Mouse (Mus musculus): ENCODE data around the gene Mink1.
"Not testable (repeated sequence)": the region's sequence is repeated elsewhere in the genome, so short reads cannot be mapped to it uniquely, and the experiment has no call there.

The Mink1 gene

DNA sequence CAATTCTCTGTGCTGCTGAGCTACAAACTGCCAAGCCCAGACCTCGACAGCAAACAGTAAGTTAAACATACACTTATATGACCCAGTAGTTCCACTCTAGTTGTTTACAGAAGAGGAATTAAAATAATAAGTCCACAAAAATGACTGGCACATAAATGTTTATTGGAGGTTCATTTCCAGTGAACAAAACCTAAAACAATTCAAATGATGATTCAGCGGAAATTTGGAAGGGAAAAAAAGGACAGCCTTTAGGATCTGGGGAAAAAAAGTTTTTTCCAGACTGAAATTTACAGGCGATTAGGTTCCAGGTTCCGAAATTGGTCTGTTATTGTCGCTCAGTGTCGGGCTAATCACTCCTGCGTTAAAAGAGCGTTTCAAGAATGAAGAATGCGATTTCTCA is 23.3 kb upstream of the Mink1 start:
- ChIA-PET CTCF (interaction anchor here in 3 of 4 experiments (0.6 to 2.2 kb wide), 5 partner anchors 12 to 107 kb away, joined by 3 to 6 read pairs (median 3); partner anchors contain the start of gene Arrb2 (in 1 of the 3)), POLR2A (interaction anchor here in 3 of 4 experiments (0.9 to 2.3 kb wide), 12 partner anchors 12 to 480 kb away, joined by 3 to 16 read pairs (median 4); partner anchors contain the start of genes Psmb6 (in 3 of the 3), 4930544D05Rik (in 1 of the 3), Mis12 (in 1 of the 3) and Pelp1 (in 1 of the 3))

DNA sequence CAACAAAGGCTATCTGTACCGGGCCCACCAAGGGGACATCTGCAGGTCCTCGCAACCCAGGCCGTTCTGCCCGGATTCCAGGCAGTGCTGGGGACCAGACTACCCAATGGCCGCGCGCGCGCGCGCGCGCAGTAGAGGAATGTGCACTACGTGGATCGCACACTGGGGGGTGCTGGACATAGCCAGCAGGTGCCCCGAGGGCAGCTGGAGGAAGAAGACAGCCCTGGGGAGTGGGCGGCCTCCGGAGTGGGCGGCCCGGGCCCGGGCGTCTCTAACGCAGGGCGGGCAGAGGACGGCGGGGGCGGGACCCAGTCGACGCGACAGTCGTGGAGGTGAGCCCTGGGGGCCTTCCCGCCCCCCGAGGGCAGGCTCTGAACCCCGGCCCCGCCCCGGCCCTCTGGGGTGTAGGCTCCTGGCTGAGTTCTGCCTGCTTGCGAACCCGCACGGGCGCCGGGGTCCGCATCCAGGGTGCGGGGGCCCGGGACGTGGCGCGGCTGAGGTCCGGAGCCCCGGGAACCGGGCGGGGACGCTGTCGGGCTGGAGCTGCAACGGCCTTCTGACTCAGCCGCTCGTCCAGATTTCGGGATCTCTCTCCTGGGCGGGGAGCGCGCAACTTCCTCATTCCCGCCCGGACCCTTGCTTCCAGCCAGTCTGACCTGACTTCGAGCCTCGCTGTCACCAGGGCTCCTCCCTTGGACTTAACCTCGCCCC is 22.6 kb upstream of the Mink1 start, which contains the start of gene Pld2:
Gene Pld2, plus strand, starts transcription at position 188 of the 711 bp plus-strand sequence.
- ChIA-PET POLR2A (interaction anchor here in 3 of 4 experiments (0.6 to 2.3 kb wide), 22 partner anchors 9 to 479 kb away, joined by 3 to 16 read pairs (median 4); partner anchors contain the start of genes Psmb6 (in 2 of the 3), 4930544D05Rik (in 1 of the 3), Arrb2 (in 1 of the 3) and Gltpd2 (in 1 of the 3)), CTCF (interaction anchor here in 3 of 4 experiments (0.6 to 2.2 kb wide), 11 partner anchors 11 to 525 kb away, joined by 3 to 6 read pairs (median 3); partner anchors contain the start of genes Psmb6 (in 2 of the 3) and Arrb2 (in 1 of the 3))

DNA sequence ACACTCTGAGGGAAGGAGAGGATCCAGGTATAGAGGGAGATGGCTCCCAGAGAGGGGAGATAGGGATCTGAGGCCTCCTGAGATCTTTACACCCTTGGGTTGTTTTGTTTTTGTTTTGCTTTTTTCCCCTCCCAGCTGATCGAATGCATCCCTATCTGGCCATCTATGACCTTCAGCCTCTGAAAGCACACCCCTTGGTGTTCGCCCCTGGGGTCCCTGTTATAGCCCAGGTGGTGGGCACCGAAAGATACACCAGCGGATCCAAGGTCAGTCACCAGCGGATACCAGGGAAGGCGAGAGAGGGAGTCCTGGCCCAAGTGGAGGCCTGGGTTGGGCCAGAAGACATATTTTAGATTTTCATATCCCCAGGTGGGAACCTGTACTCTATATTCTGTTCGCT is 21.8 kb upstream of the Mink1 start:
- POLR2A ChIA-PET = interaction anchor here in 2 of 4 experiments (1.1 to 2.3 kb wide), 9 partner anchors 14 to 128 kb away, joined by 3 to 6 read pairs (median 3); partner anchors contain the start of genes 4930544D05Rik (in 1 of the 2) and Gltpd2 (in 1 of the 2)
- CTCF ChIA-PET = interaction anchor here in 2 of 4 experiments (1.0 to 2.2 kb wide), 6 partner anchors 15 to 109 kb away, joined by 3 to 6 read pairs (median 3); partner anchors contain the start of genes Psmb6 (in 2 of the 2) and Arrb2 (in 1 of the 2)

DNA sequence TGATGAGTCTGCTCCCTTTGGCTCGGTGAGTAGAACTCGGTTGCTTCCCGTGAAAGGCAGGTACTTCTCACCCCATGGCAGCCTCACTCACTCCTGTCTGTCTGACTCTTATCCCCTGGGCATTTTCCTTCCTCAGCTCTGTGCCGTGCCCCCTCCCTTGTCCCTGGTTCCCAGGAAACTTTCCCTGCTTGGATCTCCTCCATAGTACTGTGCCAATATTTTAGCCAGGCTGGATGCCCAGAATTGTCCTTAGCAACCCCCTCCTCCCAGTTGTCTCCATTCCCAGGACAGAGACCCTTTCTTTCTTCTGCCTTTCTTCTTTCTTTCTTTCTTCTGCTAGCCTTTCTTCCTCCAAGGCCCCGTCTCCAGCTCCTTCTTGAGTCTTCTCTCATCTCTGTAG is 21.3 kb upstream of the Mink1 start:
- POLR2A ChIA-PET = interaction anchor here in 2 of 4 experiments (1.5 to 1.6 kb wide), 3 partner anchors 15 to 19 kb away, joined by 3 to 5 read pairs (median 3); no protein-coding TSS in a partner anchor
- CTCF ChIA-PET = no interaction called here

DNA sequence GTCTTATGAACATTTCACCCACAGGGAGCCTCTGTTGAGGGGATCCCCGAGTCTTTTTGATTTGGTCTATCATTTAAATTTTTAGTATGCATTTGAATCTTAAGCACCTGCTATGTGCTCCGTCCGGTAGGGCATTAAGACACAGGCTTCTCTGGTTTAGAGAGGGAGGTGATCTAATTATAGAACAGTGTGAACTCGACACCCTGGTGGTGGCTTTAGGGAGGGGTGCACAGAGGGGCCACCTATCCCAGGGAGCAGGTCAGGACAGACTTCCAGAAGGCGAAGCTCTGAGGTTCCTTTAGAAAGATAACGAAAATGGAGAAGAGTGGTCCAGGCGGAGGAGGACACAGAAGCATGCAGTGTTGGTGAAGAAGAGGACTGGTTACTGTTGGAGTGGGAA is 18.2 kb upstream of the Mink1 start:
- POLR2A ChIA-PET = interaction anchor here in 1 of 4 experiments (0.8 kb wide), 1 partner anchor 122 kb away, joined by 3 read pairs; no protein-coding TSS in a partner anchor
- CTCF ChIA-PET = no interaction called here

DNA sequence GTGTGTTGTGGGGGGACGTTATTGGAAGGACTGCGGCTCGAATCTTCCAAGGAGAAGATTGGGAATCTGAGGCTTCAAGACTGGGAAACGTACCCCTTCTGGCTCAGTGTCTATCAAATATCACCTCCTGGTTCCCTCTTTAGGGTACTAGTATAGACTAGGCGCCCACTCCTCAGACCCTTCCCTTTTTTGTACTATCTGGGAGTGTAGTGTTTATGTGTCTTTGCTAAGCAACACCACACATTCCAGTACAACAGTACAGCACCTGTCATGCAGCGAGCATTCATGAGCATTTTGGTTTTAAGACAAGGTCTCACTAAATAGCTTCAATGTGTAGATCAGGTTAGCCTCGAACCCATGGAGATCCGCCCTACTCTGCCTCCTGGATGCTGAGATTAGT is 11.2 kb upstream of the Mink1 start:
- POLR2A ChIA-PET = interaction anchor here in 3 of 4 experiments (0.6 to 1.8 kb wide), 3 partner anchors 13 to 139 kb away, joined by 3 to 5 read pairs (median 4); partner anchors contain the start of gene Psmb6 (in 1 of the 3)
- CTCF ChIA-PET = interaction anchor here in 2 of 4 experiments (0.6 to 1.4 kb wide), 2 partner anchors 10 to 119 kb away, joined by 4 read pairs; no protein-coding TSS in a partner anchor

DNA sequence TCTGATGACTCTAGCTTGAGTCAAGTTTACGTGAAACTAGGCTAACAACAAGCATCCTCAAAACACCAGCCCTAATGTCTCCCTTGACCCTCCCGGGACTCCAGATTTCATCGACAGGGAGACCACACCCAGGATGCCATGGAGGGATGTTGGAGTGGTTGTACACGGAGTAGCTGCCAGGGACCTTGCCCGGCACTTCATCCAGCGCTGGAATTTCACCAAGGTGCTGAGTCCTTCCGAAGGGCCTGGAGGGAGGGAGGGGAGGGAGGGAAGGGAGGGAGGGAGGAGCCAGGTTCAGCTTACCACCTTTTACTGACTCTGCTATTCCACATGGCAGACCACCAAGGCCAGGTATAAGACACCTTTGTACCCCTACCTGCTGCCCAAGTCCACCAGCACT is 8.7 kb upstream of the Mink1 start:
- ChIA-PET POLR2A (no interaction called here), CTCF (interaction anchor here in 1 of 4 experiments (0.7 to 1.7 kb wide), 2 partner anchors 9 to 55 kb away, joined by 3 to 5 read pairs; no protein-coding TSS in a partner anchor)

DNA sequence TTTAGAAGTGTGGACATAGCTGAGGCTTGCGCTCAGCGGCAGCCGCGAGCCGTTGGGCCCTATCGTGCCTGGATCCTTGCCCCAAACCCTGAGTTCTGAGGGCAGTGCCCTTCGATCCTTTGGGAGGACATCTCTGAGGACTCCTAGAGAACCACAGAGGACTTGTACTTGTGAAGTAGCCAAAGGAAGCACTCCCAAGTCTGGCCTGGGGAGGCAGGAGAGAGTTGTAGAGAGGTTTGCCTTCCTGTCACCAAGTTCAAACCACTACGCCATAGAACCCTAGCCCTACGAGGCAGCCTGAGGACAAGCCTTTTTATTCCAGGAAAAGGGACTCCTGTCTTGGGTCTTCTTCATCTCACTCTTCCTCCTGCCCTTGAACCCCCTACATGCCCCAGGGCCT is 5.1 kb upstream of the Mink1 start:
- ChIA-PET POLR2A (no interaction called here), CTCF (no interaction called here)

DNA sequence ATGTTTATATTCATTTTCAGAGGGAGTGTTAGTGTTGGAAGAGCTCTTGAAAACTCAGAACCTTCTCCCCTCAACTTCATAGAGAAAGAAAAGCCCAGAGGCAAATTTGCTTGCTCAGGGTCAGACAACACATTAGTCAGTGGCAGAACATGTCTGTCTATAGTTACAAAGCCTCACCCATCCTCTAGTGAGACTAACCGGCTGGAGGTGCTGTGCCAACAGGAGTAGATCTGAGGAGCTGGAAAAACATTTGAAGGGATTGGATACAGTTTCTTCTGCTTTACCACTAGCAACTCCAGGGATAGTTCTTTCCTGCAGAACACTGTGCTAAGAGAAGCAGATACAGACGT is 769 bp upstream of the Mink1 start:
- POLR2A ChIA-PET = interaction anchor here in 2 of 4 experiments (0.6 to 1.7 kb wide), 7 partner anchors 12 to 130 kb away, joined by 3 to 7 read pairs (median 4); partner anchors contain the start of genes Psmb6 (in 2 of the 2), Arrb2 (in 1 of the 2) and Rnf167 (in 1 of the 2)
- CTCF ChIA-PET = interaction anchor here in 1 of 4 experiments (1.1 kb wide), 1 partner anchor 11 kb away, joined by 4 read pairs; no protein-coding TSS in a partner anchor

DNA sequence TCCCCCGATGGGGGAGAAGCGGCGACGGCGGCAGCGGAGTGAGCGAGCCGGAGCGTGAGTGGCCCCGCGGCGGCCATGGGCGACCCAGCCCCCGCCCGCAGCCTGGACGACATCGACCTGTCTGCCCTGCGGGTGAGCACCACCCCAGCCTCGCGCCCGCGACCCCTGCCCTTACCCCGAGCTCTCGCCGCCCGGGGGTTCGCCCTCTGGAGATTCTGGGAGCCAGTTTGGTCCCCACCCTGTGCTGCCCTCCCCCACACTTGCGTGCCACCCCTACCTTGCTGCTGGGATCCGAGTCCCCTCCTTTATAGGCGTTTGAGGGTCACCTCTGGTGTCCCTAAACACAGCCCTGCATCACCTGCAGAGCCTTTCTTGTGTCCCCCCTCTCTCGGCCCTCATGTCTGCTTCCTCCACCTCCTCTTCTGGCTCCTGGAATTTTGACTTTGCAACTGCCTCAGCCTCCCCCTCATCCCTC is 351 bp downstream of the Mink1 start:
- CTCF ChIA-PET = interaction anchor here in 1 of 4 experiments (0.5 kb wide), 1 partner anchor 9 kb away, joined by 3 read pairs; no protein-coding TSS in a partner anchor

DNA sequence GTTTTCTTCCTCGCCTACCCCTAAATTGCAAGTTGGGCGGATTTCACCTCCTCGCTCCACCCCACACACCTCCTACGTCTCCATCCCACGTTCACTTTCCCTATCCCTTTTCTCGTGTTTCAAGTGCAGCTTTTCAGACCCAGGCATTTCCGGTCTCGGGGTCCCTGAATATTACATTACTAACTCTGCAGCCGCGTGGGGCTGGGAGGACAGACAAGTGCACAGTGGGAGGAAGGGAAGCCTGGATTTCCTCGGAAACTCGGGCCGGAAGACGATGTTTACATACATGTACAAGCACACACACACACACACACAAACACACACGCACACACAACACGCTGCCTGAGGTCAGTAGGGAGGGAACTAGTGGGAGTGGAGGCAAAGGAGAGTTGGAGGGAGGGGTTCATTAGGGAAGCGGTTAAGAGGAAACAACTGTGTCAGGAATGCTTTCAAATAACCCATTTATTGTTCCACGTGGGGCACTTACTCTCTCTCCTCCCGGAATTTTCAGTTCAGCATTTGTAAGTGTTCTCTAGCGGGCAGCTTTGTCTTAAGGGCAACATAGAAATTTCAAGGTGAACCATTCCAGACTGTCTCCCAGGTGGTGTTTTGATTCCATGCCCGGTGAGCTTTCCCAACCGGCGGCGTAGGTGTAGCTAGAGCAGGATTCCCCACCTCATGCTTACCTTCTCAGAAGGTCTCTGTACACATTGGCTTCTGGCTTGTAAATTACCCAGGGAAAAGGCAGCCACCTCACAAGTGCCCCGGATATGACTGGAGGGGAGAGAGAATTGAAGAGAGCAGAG is 992 bp downstream of the Mink1 start:
- POLR2A ChIA-PET = interaction anchor here in 3 of 4 experiments (0.6 to 1.7 kb wide), 7 partner anchors 24 to 168 kb away, joined by 3 to 9 read pairs (median 4); partner anchors contain the start of genes Psmb6 (in 2 of the 3) and Pld2 (in 1 of the 3)
- CTCF ChIA-PET = interaction anchor here in 2 of 4 experiments (0.5 kb wide), 2 partner anchors 10 to 101 kb away, joined by 3 to 4 read pairs; no protein-coding TSS in a partner anchor

More for the DNA sequence above, 351 bp downstream of the Mink1 start:
- POLR2A ChIA-PET = interaction anchor here in 1 of 4 experiments (1.4 to 1.6 kb wide), 3 partner anchors 23 to 42 kb away, joined by 3 to 6 read pairs (median 4); partner anchors contain the start of genes Pld2 and Psmb6

DNA sequence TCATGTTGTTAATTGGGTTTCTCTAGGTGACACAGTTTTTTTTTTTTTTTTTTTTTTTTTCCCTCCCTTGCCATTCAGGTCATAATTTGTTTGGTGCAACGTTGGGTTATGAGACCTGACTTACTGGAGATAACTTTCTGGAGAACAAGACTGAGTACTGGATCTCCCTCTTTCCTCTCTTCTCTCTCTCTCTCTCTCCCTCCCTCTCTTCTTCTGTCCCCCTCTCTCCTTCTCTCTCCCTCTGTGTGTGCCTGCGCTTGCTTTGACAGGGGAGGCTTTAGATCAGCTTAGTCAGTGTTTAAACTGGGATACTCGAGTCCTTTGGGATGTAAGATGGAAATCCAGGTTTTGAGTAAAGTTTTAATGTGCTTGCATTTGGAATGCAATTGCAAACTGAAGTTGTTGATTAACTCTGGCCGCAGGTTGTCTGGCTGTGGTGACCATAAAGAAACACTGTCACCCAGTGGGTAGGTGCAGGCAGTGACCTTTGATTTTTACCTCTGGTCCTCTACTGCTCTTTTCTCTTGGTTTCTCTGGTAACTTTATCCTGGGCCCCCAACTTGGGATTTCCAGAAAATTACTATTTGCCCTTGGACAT is 1.7 kb downstream of the Mink1 start:
- CTCF ChIA-PET = interaction anchor here in 1 of 4 experiments (1.4 kb wide), 1 partner anchor 213 kb away, joined by 3 read pairs; no protein-coding TSS in a partner anchor
- POLR2A ChIA-PET = interaction anchor here in 3 of 4 experiments (0.6 to 1.8 kb wide), 6 partner anchors 24 to 169 kb away, joined by 3 to 9 read pairs (median 4); partner anchors contain the start of genes Psmb6 (in 2 of the 3) and Pld2 (in 1 of the 3)

DNA sequence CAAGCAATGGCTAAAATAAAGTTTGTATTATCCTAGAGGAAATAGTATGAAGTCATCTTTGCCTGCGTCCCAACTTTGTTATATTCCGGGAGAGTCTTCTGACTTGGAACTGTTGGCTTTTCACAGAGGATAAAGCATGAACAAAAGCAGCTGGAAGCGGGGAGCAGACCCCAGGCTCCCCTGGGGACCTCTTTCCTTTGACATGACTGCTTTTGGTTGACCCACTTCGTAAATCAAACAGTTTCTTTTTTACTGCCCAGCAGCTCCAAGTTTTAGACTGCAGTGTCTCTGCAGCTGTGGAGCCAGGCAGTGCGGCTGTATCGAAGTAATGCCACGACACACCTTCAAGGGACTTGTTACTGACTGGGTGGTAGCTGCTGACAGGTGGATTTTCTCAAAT is 3.9 kb downstream of the Mink1 start:
- ChIA-PET POLR2A (interaction anchor here in 2 of 4 experiments (1.1 to 1.8 kb wide), 4 partner anchors 31 to 200 kb away, joined by 3 to 7 read pairs (median 4); partner anchors contain the start of gene Psmb6 (in 2 of the 2)), CTCF (interaction anchor here in 2 of 4 experiments (0.6 to 2.6 kb wide), 3 partner anchors 39 to 42 kb away, joined by 3 to 7 read pairs (median 3); no protein-coding TSS in a partner anchor)

DNA sequence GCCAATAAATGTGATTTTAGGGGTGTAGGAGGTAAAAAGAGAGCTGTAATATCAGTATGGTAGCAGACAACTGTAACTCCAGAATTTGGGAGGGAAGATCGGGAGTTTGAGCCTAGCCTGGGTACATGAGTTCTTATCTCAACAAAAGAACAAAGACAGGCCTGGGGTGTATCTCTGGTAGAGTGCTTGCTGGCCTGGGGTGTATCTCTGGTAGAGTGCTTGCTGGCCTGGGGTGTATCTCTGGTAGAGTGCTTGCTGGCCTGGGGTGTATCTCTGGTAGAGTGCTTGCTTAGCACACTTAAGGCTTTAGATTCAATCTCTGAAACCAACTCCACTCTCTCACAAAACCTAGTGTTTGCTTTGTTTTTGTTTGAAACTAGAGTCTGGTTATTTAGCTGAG is 7.9 kb downstream of the Mink1 start:
- POLR2A ChIA-PET = interaction anchor here in 2 of 4 experiments (0.6 to 1.1 kb wide), 3 partner anchors 15 to 225 kb away, joined by 3 to 5 read pairs (median 4); no protein-coding TSS in a partner anchor
- CTCF ChIA-PET = not testable (repeated sequence)

DNA sequence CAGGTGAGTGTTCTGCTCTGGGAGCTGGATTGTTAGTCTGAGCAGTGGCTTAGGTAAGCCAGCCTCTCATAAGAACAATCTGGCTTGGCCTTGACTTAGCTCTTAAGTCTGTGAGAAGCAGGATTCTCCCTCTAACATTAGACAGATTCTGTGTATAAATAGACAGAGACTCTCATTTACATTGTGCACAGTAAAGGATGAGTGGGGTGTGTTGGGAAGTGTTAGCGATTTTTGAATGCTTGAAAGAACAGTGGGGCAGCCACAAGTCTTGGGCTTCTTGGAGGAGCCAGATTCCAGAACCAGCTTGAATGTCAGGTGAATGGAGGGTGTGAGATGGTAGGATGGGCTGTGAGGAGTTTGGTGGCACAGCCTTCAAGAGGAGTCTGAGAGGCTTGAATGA is 9.0 kb downstream of the Mink1 start:
- POLR2A ChIA-PET = interaction anchor here in 1 of 4 experiments (1.1 to 1.7 kb wide), 2 partner anchors 11 to 14 kb away, joined by 4 read pairs; no protein-coding TSS in a partner anchor
- CTCF ChIA-PET = no interaction called here

DNA sequence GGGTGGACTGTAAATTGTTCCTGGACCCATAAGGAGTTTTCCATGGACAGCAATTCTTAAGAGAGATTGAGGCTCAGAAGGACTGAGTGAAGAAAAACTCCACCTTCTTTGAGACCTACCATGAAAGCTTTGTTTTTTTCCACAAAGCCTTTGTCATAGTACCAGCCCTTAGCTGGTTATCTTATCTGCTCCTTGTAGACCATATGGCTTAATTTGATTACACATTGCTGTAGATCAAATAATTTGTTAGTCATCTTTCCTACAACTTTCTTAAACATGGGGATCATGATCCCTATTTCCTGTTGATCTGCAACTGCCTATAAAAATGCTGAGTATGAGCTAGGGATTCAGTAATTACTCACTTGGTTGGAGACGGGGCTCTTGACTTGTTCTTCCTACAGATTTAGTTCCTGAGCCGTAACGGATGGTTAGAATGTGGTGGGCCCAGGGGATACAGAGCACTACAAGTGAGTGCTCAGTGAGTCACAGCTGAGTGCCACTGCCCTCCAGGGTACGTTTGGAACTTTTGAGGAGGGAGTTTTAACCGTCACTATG is 9.7 kb downstream of the Mink1 start:
- ChIA-PET POLR2A (interaction anchor here in 1 of 4 experiments (1.7 kb wide), 1 partner anchor 11 kb away, joined by 4 read pairs; no protein-coding TSS in a partner anchor), CTCF (interaction anchor here in 1 of 4 experiments (0.7 kb wide), 1 partner anchor 68 kb away, joined by 3 read pairs; no protein-coding TSS in a partner anchor)
